Mouse (Mus musculus): ENCODE data around the gene Esam. TPM values are rescaled to one million over a fixed set of nuclear protein-coding genes. Genes with fewer than 3 reads are reported as not detected.

The Esam gene
- 50.2 and 60.0 TPM in 2 replicates for polyA plus RNA-seq (2015; fragmentation: Nextera tagmentation; extraction: Ambion mirVana)

- peak within 1 kb of the TSS; percentile 25 for H3K4me2 ChIP-seq
- 7% methylated on average over 41 of the region's 41 CpGs for WGBS
- no peak within 1 kb of the TSS for H3K9ac ChIP-seq
- no peaks in the 10 kb centered on the region for H3K9me3 ChIP-seq
- peaks cover 33% of the 10 kb centered on the region for H3K4me1 ChIP-seq
- ATAC-seq (ENCODE audit: insufficient number of reproducible peaks, low FRiP score, low TSS enrichment, low read depth): no peak
- H3K4me3 ChIP-seq: peak within 1 kb of the TSS; percentile 33
- H3K27ac ChIP-seq: peak within 1 kb of the TSS; percentile 38; the same call in 1 of the 2 replicates
- peaks cover 70% of the 10 kb centered on the region for H3K27me3 ChIP-seq
- peaks cover 14% of the 10 kb centered on the region for H3K36me3 ChIP-seq
These were observed at the start of gene Esam for GRCm38 (mm10) chr9:37527396-37528224. Gene Esam (plus strand): TSS chr9:37528078.

DNA sequence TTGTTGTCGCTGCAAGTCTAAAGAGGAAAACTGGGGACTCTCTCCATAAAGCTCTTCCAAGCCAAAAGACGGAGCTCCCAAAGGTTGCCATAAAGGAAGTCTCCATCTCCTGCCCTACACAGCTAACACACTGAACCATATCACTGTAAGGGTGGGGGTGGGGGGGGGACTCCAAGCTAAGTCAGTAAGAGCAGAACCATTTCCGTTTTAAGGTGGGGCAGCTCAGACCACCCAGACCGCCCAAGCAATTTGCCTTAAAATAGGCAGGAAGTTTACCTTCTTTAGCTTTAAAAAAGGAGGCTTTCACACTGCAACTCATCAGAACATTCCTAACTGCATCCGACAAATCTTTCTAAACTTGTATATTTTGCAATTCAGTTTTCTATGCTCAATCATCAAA lies 42.7 kb upstream of the Esam start:
- no peaks in the 10 kb centered on the region for H3K9me3 ChIP-seq
- no peak overlapping the region for H3K4me3 ChIP-seq
- H3K9ac ChIP-seq: no peak overlapping the region
- H3K4me2 ChIP-seq: no peak overlapping the region
- WGBS: 67% methylated on average over 5 of the region's 5 CpGs
- H3K27me3 ChIP-seq: no peaks in the 10 kb centered on the region
- no peak for ATAC-seq (ENCODE audit: insufficient number of reproducible peaks, low FRiP score, low TSS enrichment, low read depth)
- H3K4me1 ChIP-seq: peaks cover 4% of the 10 kb centered on the region
- H3K36me3 ChIP-seq: no peaks in the 10 kb centered on the region
- H3K27ac ChIP-seq: no peak overlapping the region

DNA sequence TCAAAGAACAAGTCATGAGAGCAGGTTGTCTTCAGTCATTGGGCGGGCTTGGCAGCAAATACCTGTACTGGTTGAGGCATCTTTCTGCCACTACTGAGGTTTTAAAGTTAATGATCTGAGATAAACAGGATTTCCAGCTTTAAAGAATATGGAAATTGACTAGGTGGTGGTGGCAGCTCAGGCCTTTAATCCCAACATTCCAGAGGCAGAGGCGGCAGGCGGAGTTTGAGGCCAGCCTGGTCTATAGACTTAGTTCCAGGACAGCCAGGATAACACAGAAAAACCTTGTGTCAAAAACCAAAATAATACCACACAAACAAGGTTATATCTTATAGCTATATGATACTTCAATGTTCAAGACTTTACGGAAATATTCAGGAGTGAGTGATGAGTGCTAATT lies 39.8 kb upstream of the Esam start:
- Histone ChIP-seq H3K9ac (no peak overlapping the region), H3K4me2 (peak overlapping the region; percentile 72), H3K27ac (peak overlapping the region; percentile 100), H3K4me1 (peaks cover 9% of the 10 kb centered on the region), H3K9me3 (no peaks in the 10 kb centered on the region), H3K27me3 (no peaks in the 10 kb centered on the region), H3K36me3 (no peaks in the 10 kb centered on the region), H3K4me3 (peak overlapping the region; percentile 96)
- ATAC-seq (ENCODE audit: insufficient number of reproducible peaks, low FRiP score, low TSS enrichment, low read depth): no peak
- 36% methylated on average over 4 of the region's 4 CpGs for WGBS

GRCm38 (mm10) chr9:37488611-37489396 lies 39.1 kb upstream of the Esam start, which contains the start of gene Msantd2:
Gene Msantd2 (plus strand): TSS chr9:37489319.
- under 1% methylated on average over 43 of the region's 44 CpGs for WGBS
- peak within 1 kb of the TSS; percentile 100 for H3K27ac ChIP-seq
- H3K9ac ChIP-seq: peak within 1 kb of the TSS; percentile 93
- H3K4me3 ChIP-seq: peak within 1 kb of the TSS; percentile 96
- H3K27me3 ChIP-seq: no peaks in the 10 kb centered on the region
- no peaks in the 10 kb centered on the region for H3K9me3 ChIP-seq
- peak within 1 kb of the TSS; percentile 72 for H3K4me2 ChIP-seq
- H3K4me1 ChIP-seq: peaks cover 9% of the 10 kb centered on the region
- peak; percentile 91 for ATAC-seq (ENCODE audit: insufficient number of reproducible peaks, low FRiP score, low TSS enrichment, low read depth)
- peaks cover 1% of the 10 kb centered on the region; the same call in 1 of the 2 replicates for H3K36me3 ChIP-seq

- Histone ChIP-seq H3K27ac (peak overlapping the region; percentile 100), H3K4me2 (peak overlapping the region; percentile 72), H3K4me1 (peaks cover 9% of the 10 kb centered on the region), H3K9ac (peak overlapping the region; percentile 93), H3K27me3 (no peaks in the 10 kb centered on the region), H3K9me3 (no peaks in the 10 kb centered on the region), H3K4me3 (peak overlapping the region; percentile 96), H3K36me3 (peaks cover 3% of the 10 kb centered on the region; the same call in 1 of the 2 replicates)
- WGBS: 0% methylated on average over 57 of the region's 75 CpGs
- peak; percentile 55 for ATAC-seq (ENCODE audit: insufficient number of reproducible peaks, low FRiP score, low TSS enrichment, low read depth)
These were observed 38.3 kb upstream of the Esam start for GRCm38 (mm10) chr9:37489446-37490120.

DNA sequence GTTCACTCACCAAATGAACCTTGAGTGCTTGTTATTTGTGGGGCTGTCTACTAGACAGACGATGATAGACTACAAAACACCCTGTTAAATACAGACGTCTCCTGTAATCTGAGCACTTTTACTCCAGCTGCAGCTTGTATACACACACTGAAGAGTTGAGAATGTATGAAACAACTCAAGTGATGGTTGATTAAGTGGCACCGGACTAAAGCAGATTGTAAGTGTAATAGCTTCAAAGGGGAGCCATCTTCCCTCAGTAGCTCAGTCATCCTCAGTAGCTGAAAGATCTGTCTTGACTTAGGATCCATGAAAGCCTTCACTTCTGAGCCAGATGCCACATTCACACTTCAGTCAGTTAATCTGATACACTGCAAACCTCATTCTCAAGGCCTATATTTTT lies 32.1 kb upstream of the Esam start:
- WGBS: 40% methylated on average over 3 of the region's 3 CpGs
- Histone ChIP-seq H3K36me3 (peaks cover 3% of the 10 kb centered on the region; the same call in 1 of the 2 replicates), H3K4me1 (no peaks in the 10 kb centered on the region; the same call in 1 of the 2 replicates), H3K27me3 (no peaks in the 10 kb centered on the region), H3K4me2 (no peak overlapping the region), H3K27ac (no peak overlapping the region), H3K9ac (no peak overlapping the region), H3K4me3 (no peak overlapping the region), H3K9me3 (no peaks in the 10 kb centered on the region)
- no peak for ATAC-seq (ENCODE audit: insufficient number of reproducible peaks, low FRiP score, low TSS enrichment, low read depth)

DNA sequence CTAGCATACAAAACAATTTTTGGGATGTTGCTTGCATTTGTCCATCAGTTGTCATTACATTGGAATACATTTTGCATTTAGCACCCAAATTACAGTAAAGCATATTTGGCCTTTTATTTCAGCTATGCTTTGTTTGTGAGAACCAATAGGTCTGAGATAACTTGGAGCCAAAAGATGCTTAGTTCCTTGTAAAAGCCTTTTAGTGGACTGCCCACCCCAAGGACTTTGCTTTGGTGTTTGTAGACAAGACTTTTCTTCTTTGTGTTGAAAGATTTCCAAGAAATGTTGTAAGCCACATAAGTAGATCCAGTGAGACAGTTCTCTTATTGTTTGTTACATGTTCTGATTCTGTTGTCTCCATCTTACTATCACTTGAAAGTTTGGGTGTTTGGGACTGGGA lies 31.6 kb upstream of the Esam start:
- H3K4me2 ChIP-seq: no peak overlapping the region
- H3K36me3 ChIP-seq: peaks cover 3% of the 10 kb centered on the region; the same call in 1 of the 2 replicates
- H3K9ac ChIP-seq: no peak overlapping the region
- H3K9me3 ChIP-seq: no peaks in the 10 kb centered on the region
- no peak overlapping the region for H3K4me3 ChIP-seq
- H3K27me3 ChIP-seq: no peaks in the 10 kb centered on the region
- no peaks in the 10 kb centered on the region for H3K4me1 ChIP-seq
- no peak for ATAC-seq (ENCODE audit: insufficient number of reproducible peaks, low FRiP score, low TSS enrichment, low read depth)
- H3K27ac ChIP-seq: no peak overlapping the region

GRCm38 (mm10) chr9:37500201-37500600 lies 27.7 kb upstream of the Esam start:
- Histone ChIP-seq H3K4me1 (no peaks in the 10 kb centered on the region), H3K9ac (no peak overlapping the region), H3K9me3 (no peaks in the 10 kb centered on the region), H3K27me3 (no peaks in the 10 kb centered on the region), H3K27ac (no peak overlapping the region), H3K36me3 (no peaks in the 10 kb centered on the region), H3K4me3 (no peak overlapping the region), H3K4me2 (no peak overlapping the region)
- ATAC-seq (ENCODE audit: insufficient number of reproducible peaks, low FRiP score, low TSS enrichment, low read depth): no peak
- 82% methylated on average over 3 of the region's 3 CpGs for WGBS

DNA sequence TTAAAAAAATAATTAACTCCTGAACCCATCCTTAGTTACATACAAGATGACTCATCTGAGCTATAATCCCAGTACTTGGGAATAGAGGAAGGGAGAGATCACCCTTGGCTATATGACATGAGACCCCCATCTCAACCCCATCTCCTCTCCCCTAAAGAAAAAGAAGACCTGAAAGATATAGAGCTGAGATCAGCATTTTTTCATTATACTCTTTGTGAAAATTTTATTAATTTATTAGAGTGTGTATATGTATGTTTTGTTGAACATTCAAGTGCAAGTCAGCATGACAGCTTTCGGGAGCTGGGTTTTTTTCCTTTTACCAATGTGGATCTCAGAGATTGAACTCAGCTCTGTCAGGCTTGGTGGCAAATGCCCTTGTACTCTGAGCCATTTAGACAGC lies 26.7 kb upstream of the Esam start:
- no peak overlapping the region for H3K27ac ChIP-seq
- 98% methylated on average over 1 of the region's 1 CpGs for WGBS

GRCm38 (mm10) chr9:37504348-37504747 lies 23.5 kb upstream of the Esam start:
- Histone ChIP-seq H3K4me2 (no peak overlapping the region), H3K9me3 (no peaks in the 10 kb centered on the region), H3K4me3 (no peak overlapping the region), H3K36me3 (no peaks in the 10 kb centered on the region), H3K27me3 (no peaks in the 10 kb centered on the region), H3K4me1 (no peaks in the 10 kb centered on the region), H3K9ac (no peak overlapping the region), H3K27ac (no peak overlapping the region)
- ATAC-seq (ENCODE audit: insufficient number of reproducible peaks, low FRiP score, low TSS enrichment, low read depth): no peak

More for the DNA sequence above, 26.7 kb upstream of the Esam start:
- H3K36me3 ChIP-seq: no peaks in the 10 kb centered on the region
- H3K9ac ChIP-seq: no peak overlapping the region
- H3K4me1 ChIP-seq: no peaks in the 10 kb centered on the region
- H3K9me3 ChIP-seq: no peaks in the 10 kb centered on the region
- no peak overlapping the region for H3K4me3 ChIP-seq
- ATAC-seq (ENCODE audit: insufficient number of reproducible peaks, low FRiP score, low TSS enrichment, low read depth): no peak
- H3K27me3 ChIP-seq: no peaks in the 10 kb centered on the region
- no peak overlapping the region for H3K4me2 ChIP-seq

- no peaks in the 10 kb centered on the region for H3K4me1 ChIP-seq
- no peaks in the 10 kb centered on the region for H3K9me3 ChIP-seq
- H3K4me3 ChIP-seq: no peak overlapping the region
- H3K27ac ChIP-seq: no peak overlapping the region
- 70% methylated on average over 1 of the region's 1 CpGs for WGBS
- H3K4me2 ChIP-seq: no peak overlapping the region
- H3K9ac ChIP-seq: no peak overlapping the region
- H3K36me3 ChIP-seq: no peaks in the 10 kb centered on the region
- H3K27me3 ChIP-seq: no peaks in the 10 kb centered on the region
- ATAC-seq (ENCODE audit: insufficient number of reproducible peaks, low FRiP score, low TSS enrichment, low read depth): no peak
These were observed 21.9 kb upstream of the Esam start for GRCm38 (mm10) chr9:37506023-37506422.
